Mouse (Mus musculus): ENCODE results near the gene Scpep1.

The Scpep1 gene

DNA sequence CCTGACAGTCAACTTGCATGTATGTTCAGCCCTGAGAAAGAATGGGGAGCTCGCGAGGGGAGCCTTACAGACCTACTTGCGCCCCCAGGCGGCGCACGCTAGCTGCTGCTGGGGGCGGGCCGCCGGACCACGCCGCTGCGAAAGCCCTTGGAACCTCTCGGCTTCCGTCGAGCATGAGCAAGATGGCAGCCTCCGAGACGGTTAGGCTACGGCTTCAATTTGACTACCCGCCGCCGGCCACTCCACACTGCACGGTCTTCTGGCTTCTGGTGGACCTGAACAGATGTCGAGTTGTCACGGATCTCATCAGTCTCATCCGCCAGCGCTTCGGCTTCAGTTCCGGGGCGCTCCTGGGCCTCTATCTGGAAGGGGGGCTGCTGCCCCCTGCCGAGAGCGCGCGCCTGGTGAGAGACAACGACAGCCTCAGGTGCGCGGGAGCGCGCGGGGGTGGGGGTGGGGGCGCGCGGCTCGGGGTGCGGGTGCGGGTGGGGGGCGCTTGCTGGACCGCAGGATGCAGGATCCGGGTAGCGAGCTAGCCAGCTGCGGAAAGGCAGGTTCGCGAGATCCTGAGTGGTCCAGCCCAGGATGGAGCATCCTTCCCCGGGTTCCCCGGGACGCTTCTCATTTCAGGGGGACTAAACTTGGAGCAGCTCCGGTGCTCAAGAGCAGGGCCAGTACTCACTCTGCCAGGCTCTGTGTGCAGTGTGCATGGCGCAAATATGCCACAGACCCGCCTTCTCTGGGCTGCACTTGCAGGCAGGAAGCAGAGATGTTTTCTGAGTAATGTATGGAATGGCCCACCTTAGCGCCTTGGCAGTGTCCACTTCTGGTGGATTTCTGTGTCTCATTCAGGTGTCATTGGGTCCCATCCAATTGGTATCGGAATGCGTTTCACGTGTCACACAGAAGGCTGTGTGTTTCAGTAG lies 18.8 kb upstream of the Scpep1 start:
- DNase-seq (ENCODE audit: low spot score): peak; percentile 94

DNA sequence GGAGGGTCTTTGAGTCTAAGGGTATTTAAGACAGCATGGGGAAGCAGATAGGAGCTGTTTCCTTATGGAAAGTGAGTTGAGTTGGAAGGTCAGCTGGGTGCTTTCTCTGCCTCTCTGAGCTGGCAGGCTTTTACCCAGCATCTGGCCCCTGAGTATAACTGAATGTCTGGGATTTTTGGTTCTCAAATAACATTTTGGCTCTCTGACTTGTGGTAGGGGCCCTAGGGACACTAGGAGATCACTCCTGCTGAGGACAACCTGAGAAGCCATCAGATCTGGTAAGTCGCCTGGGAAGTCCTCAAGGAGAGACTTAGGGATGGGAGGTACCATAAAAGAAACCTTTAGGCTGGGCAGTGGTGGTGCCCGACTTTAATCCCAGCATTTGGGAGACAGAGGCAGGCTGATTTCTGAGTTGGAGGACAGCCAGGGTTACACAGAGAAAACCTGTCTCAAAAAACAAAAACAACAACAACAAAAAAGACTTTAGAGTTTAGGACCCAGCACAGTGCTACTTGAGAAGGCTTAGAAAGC lies 15.0 kb upstream of the Scpep1 start, which contains the start of gene Coil:
TSS of gene Coil (plus strand) at position 51 of the 531 bp plus-strand sequence.
- DNase-seq (ENCODE audit: low spot score): peak; percentile 62

DNA sequence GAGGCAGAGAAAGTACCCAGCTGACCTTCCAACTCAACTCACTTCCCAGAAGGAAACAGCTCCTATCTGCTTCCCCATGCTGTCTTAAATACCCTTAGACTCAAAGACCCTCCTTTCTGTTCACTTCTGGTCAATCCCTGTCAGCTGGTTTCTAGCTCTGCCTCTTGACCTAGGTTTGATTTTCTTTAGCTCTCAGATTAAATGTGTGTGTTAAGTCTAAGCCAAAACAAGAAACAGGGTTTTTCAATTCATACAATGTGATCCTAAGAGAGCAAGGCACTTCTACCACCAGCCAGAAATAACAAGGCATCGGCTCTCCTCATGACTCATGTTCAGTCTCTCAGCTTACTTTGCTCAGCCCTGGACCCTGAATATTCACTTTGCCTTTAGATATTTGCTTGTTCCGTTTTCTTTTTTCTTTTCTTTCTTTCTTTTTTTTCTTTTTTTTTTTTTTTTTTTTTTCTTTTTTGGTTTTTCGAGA lies 11.7 kb upstream of the Scpep1 start, which contains the start of gene Elobl:
TSS of gene Elobl (minus strand) at position 51 of the 481 bp plus-strand sequence.
- no peak for DNase-seq (ENCODE audit: low spot score)

GRCm38 (mm10) chr11:88958851-88959250 lies 3.6 kb upstream of the Scpep1 start:
- no peak for DNase-seq (ENCODE audit: low spot score)

DNA sequence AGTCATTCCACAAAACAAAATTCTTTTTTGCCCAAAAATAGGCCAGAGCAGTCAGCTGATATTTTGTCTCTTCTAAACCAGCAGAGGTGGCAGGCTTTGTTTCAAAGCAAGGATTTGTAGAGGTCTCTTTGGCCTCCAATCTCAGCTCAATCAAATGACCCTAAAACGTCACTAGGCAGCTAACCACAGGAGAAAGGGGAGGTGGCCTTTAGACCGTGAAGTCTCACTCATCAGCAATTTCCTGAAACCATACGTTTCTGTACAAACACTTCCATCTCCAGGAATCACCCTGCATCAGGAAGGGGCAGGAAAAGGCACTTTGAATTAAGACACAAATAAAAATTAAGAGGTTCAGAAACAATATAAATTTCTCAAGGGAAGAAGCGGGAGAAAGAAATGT lies 462 bp downstream of the Scpep1 start:
- DNase-seq (ENCODE audit: low spot score): no peak

- DNase-seq (ENCODE audit: low spot score): no peak
Observed at GRCm38 (mm10) chr11:88953582-88953981, 1.7 kb downstream of the Scpep1 start.

- DNase-seq (ENCODE audit: low spot score): no peak
Observed at GRCm38 (mm10) chr11:88952117-88952516, 3.1 kb downstream of the Scpep1 start.

GRCm38 (mm10) chr11:88951576-88951975 lies 3.7 kb downstream of the Scpep1 start:
- no peak for DNase-seq (ENCODE audit: low spot score)

DNA sequence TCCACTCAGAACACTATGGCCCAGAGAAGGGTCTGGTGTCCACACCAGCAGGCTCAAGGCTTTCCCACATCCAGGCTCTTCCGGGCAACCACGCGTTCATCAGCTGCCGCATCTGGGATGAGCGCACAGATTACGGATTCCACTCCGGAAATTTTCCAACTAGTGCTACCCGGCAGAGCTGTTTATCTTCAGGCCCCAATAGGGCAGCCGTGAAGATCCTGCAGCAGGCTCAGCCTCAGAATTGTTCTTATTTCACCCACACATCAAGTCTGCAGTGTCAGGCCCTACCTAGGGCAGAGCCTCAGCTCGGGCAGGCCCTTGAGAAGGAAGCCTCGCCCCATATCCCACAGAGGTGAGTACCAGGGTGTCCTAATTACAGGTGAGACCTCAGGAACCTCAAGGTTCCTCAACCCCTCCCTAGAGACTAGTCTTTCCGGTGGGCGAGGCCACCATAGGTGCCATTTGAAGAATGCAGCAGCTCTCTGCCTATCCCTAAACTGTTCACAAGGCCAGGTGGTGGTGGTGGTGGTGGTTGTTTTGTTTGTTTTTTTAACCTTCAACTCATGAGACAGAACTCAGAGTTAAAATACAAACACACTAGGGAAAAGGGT lies 4.5 kb downstream of the Scpep1 start:
- no peak for DNase-seq (ENCODE audit: low spot score)

DNA sequence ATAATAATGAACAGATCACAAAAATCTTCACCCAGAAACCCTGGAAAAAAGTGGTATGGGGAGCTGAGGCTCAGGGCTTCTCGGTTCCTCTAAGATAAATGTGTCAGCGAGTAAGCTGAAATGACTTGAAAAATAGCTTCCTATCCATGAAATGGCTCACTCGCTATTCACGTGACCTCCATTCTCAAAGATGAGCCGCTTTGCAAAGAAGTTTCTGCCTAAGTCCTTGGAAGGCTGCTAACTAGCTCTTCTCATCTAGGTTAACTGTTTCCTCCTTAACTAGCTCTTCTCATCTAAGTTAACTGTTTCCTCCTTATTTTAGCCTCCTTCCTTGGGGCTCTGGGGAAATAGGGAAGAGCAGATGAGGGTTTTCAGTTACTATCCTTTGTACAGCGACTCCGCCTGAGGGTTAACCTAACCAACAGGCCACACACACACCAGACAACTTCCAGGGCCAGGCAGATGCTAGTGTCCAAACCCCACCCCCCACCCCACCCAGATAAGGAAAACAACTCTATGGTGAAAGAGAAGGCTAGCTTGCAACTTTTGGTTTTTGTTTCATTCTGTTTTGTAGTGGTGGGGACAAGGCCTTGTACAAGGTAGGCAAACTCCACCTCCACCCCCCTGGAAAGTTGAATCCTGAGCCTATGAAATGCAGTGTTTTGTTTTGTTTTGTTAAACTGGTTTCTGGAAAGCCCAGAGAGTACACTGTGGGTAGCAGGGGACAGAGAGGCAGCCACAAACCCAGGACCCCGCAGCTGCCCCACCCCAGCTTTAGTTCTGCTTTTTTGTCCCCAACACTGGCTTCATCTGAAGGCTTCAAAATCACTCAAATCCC lies 5.2 kb downstream of the Scpep1 start:
- DNase-seq (ENCODE audit: low spot score): no peak

- no peak for DNase-seq (ENCODE audit: low spot score)
Observed at GRCm38 (mm10) chr11:88948896-88949295, 6.4 kb downstream of the Scpep1 start.

DNA sequence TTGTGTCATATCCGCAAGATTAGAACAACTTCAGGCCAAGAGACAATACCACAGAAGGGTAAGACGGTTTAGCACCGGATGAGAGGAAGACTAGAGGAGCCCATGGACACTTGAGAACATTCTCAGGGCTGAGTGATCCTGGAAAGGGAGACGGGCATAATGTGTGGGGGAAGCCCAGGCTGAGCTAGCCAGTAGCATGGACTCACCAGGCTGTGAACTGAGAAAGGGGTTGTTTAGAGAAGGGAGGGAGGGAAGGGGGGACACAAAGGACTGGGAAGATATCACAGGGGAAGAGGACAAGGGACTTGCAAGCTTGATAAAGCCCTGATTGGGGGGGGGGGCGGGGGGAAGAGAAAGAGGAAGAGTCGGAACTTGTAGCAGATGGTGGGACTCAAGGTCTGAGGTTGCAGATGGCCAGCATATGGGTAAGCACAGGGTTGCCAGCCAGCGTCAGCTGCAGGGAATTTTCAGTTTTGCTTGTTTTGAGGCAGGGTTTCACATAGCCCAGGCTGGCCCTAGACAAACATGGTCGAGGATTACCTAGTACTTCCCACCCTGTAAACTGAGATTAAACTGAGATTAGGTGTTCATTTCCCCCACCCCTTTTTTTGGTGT lies 9.2 kb downstream of the Scpep1 start:
- no peak for DNase-seq (ENCODE audit: low spot score)

GRCm38 (mm10) chr11:88941489-88941888 lies 13.8 kb downstream of the Scpep1 start:
- DNase-seq (ENCODE audit: low spot score): no peak

DNA sequence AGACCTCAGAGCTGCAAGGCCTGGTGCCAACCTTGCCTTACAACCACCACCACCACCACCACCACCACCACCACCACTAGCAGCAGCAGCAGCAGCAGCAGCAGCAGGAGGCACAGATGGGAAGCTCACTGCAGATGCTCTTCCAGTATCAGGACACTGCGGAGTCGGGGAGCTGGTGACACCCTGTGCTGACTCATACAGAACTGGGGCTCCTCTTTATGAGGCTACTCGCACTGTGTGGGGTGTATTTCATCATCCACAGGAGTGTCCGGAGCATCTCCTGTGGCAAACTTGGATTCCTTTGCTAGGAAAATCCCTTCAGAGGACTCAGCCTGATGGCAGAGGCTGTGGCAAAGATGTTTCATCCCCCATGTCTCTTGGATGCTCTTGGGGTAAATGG lies 15.6 kb downstream of the Scpep1 start:
- no peak for DNase-seq (ENCODE audit: low spot score)

DNA sequence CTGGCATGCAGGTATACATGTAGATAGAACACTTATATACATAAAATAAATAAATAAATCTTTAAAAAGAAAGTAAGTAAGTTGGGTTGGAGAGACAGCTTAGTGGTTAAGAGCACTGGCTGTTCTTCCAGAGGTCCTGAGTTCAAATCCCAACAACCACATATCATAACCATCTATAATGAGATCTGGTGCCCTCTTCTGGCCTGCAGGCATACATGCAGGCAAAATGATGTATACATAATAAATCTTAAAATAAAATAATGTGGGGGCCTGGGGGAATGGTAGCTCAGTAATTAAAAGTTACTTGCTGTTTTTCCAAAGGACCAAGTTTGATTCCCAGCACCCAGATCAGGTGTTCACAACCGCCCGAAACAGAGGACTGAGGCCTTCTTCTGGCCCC lies 16.5 kb downstream of the Scpep1 start:
- DNase-seq (ENCODE audit: low spot score): no peak

- no peak for DNase-seq (ENCODE audit: low spot score)
Observed at GRCm38 (mm10) chr11:88937886-88938285, 17.4 kb downstream of the Scpep1 start.

DNA sequence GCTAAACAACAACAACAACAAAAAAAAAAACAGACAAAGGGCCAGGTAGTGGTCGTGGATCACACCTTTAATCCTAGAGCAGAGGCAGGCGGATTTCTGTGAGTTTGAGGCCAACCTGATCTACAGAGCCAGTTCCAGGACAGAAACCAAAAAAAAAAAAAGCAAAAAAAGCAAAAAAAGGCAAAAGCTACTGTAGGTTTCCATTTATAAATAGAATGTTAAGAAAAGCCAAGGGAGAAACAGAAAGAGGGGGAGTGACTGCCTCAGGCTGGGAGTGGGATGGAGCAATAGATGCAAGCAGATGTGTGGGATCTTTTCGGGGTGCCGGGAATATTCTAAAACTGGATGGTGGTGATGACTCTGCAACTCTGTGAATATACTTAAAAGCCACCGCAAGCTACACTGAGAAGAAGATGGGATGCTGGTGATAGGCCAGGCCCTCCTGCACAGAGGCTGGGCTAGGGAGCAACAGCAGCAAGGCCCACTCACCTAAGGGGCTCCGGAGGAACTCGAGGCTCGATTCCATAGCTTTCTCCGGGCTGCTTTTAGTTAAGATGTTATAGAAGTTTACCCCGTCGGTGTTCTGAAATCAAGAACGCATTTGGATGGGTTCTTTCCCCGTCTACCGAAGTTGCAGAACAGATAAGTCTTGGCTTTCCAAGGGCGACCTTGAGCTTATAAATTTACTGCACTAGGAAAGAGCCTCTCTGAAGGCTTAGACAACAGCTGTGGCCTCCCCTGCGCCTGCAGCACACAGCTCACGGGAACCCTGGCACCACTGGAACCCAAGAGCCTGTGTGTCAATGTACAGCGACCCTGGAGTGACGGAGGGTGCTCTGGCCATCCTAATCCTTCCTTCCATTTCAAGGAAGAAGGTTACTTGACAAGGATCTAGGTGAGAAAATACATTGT lies 20.9 kb downstream of the Scpep1 start:
- no peak for DNase-seq (ENCODE audit: low spot score)

DNA sequence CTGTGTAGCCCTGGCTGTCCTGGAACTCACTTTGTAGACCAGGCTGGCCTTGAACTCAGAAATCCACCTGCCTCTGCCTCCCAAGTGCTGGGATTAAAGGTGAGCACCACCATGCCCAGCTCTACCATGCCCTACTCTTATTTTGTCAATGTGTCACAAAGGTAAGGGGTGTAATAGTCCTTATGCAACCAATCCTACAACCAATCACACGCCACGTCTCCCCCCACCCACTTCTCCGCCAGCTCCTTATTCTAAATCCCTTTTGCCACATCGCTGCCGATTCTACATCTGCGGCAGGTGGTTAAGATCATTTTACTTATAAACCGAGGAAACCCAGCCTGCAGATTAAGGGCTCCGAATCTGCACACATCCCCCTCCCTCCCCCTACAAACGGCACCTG lies 22.2 kb downstream of the Scpep1 start:
- no peak for DNase-seq (ENCODE audit: low spot score)

DNA sequence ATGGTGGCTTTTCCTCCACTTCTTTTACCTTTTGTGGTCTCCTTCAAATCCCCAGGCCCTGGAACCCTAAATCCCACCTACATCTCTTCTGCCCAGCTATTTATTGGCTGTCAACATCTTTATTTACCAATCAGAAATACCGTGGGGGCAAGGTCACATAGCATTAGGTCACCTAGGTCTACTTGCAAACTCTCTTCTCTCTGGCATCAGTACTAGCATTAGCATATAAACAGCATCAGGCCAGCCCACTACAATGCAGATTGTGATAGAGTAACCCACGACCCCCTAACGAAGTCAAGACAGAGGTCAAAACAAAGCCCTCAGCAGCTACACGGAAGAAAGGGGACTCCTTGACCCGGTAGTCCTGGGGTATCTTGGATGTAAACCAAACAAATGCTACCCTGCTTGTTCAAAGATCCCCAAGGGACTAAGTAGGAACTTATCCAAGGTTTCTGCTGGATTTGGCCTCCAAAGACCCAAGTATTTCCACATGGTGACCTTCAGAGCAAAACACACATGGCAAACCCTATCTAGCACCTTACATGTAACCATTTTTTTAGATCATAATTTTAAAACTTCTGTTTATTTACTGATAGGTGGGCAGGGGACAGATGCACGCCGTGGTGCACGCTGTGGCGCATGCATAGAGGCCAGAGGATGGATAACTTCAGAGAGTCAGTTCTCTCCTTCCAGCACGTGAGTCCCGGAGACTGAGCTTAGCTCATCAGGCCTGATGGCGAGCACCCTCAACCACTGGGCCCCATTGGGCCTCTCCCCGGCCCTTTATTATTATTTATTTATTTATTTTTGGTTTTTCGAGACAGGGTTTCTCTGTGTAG lies 23.4 kb downstream of the Scpep1 start:
- no peak for DNase-seq (ENCODE audit: low spot score)

GRCm38 (mm10) chr11:88926566-88926965 lies 28.7 kb downstream of the Scpep1 start:
- DNase-seq (ENCODE audit: low spot score): no peak

Measured in testis, postnatal 10 days (tissue).